Mouse (Mus musculus) megakaryocyte, adult 5-6 weeks (primary cell): ENCODE measurements around the gene Crybg2. TPM values are rescaled to one million over a fixed set of nuclear protein-coding genes. Genes with fewer than 3 reads are reported as not detected.
A peak's percentile ranks its signal among the peaks of the same experiment; 100 is the strongest.

ENCODE experiments used
- ATAC-seq: 2 replicates; pipeline ENCODE4 v1.8.0; 2016; ENCODE audit warnings: mild to moderate bottlenecking, inconsistent platforms; ENCODE audit not compliant: poor library complexity, severe bottlenecking
- total RNA-seq, 2 experiments: library from RNA; stranded (forward) in 1 of 2; stranded (reverse) in 1 of 2; fragments of 153-499, 151-499 nt in 1 of 2; fragments of 221-1000, 200-1000 nt in 1 of 2; gene quantifications; 2 replicates each; pipeline versions ENCODE4 v1.2.3 to v1.2.4; 2015 to 2017

The Crybg2 gene
- 1.1 and 1.9 TPM in 2 replicates for total RNA-seq (2015)
- 0.04 and 0.15 TPM in 2 replicates for total RNA-seq (2017)

DNA sequence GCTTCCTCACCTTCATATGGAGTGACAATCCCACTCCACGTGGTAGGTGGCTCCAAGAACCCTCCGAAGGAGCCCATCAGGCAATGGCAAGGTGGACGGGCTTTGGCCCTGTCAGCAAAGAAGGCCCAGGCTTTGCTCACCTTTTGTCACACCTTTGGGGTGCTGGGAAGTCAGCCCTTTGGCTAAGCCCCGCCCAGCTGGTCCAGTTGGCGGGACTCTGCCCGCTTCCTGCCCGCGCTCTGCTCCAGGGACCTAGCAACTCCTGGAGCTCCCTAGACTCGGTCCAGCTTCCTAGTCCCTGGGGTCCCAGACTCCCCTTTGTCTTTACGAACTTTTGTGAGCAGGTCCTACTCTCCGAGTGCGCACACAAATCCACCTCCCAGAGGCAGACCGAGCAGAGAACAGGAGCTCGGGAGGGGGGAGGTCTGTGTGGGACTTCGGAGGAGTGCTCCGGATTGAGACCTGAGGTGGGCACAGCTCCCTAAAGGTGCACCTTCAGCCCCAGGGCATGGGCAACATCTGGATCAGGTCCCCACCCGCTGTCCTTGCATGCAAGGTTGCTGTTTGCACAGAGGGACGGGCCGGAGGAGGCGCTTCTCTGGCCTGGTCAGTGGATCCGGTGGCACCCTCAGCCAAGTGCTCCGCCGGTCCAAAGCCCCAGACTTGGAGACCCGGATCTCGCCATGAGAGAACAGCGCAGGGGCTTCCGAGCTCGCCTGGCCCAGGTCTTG is at the start of gene Crybg2:
Crybg2 (plus strand) TSS at position 681 of the 731 bp plus-strand sequence.
- ATAC-seq = no peak

DNA sequence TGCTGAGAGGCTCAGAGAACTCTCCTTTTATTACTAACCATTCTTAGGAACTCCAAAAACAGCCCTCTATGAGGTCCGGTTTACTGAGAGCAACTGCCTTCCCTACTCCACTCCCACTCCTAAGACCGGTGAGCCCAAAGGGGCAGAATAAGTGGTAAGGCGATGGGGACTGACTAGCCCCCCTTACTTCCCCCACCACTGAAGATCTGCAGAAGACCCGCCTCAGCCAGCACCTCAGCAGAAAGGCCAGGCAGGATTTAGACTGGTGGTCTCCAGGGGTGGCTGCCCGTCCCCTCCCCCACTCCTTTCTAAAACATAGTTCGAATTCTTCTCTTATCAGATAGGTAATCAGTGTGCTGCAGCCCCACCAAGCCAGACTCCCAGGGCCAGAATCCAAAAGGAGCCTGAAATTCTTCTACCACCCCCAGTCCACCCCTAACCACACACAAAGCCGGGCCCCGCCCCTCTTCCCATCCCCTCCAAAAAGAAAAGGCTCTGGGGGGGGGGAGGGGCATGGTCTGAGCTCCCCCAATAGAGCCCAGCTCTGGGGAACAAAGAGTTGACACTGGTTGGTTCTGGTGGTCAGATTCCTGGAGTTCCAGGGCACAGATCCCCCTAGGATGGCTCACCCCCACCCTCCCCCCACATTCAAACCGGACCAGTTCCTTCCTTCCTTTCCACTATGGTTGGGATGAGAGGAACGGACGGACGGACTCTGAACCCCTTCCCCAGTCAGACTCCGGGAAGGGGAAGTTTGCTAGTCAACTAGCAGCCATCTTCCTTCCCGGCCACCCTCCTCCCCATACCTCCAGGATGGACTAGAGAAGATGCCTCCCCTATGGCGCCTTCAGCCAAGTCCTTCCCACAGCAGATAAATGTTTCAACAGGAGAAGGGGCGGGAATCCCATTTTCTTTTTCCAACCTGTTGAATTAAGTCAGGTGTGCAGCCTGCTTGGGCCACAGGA is 48.9 kb upstream of the Crybg2 start:
- ATAC-seq = peak; percentile 77

DNA sequence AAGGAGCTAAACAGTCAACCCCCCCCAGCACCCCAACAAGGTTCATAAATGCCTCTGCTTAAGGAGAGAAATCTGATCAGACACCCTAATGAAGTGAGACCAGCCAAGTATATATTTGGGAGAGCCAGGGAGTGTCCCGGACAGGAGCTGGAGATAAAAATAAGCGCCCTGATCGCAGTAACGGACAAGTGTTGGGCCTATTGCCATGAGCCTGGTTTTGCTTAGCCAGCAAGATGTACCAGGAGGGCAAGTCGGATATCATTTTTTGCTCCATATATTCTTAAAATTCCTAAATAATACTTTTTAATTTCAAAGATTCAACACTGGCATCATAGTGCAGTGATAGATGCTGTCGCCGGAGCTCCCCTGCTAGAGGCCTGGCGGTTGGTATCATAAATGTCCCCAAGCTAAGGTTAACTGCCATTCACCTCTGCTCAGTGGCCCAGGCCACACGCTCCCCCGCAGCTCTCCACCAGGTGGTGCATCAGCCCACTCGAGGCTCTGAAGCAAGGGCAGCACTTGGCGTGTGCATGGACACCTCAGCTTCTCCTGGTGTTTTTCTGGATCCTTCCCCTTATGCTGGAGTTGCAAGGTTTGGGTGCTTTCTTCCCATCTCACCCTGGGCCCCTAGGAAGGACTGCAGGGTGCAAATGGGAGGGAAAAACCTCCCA is 47.6 kb upstream of the Crybg2 start:
- 0 out of 2 replicates have a peak, but pooled peaks have one; percentile 39 for ATAC-seq

DNA sequence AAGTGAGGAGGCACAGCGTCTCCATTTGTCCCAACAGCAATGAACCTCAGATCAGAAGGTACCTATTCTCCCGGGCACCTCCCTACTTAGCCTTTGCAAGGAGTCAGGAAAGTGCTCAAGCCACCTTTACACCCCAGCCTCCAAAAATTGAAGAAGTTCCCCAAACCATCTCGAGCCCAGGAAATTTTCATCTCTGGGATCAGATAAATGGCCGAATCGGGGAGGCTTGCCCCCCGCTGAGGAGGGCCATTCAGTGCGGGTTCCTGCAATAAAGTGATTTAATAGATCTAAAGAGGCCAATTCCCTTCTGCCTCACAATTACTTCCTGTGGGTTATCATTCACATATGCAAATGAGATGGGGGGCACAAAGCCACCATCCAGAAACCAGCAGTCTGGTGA is 44.4 kb upstream of the Crybg2 start:
- ATAC-seq = no peak

DNA sequence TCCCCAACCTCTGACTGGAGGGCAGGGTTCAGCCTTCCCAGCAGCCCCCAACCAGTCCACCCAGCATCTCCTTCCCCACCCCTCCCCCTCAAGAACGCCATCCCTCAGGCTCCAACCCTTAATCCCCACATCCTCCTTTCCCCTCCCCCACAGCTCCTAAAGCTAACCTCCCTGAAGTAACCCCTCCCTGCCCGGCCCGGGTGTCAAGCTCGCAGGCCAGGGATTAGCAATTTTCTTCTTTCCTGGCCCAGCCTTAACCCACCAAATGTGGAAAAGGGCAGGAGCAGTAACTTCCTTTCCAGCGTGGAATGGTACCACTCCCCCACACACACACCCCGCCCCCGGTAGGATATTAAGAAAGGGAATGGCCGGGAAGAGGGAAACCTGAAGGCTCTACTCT is 43.8 kb upstream of the Crybg2 start:
- ATAC-seq = no peak

DNA sequence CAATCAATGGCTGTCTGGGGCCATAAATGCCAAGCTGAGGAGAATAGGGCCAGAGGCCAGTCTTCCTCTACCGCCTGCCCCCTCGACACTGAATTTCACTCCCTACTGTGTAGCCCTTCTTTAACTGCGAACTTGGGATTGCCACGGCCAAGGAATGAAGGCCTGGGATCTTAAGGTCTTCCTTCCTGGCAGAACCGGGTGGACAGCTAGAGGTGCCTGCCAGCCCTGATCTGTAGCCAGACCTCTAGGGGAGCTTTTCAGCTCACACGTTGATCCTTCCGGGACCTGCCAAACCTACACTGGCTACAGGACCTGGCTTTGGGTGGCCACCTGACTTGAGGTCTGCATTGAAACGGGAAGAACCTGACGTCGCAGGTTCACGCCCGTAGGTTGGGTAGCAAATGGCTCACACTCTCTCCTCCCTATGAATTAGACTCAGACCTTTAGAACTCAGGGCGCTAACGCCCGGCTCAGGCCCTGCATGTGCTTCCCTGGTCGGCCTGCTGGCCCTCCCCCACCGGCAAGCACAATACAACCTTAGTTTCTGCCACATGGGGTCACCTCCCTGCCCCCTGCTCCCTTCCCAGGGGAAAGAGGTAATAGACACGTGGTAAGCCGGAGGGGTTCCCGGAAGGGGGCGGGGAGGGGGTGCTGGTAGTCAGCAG is 43.3 kb upstream of the Crybg2 start:
- no peak for ATAC-seq

DNA sequence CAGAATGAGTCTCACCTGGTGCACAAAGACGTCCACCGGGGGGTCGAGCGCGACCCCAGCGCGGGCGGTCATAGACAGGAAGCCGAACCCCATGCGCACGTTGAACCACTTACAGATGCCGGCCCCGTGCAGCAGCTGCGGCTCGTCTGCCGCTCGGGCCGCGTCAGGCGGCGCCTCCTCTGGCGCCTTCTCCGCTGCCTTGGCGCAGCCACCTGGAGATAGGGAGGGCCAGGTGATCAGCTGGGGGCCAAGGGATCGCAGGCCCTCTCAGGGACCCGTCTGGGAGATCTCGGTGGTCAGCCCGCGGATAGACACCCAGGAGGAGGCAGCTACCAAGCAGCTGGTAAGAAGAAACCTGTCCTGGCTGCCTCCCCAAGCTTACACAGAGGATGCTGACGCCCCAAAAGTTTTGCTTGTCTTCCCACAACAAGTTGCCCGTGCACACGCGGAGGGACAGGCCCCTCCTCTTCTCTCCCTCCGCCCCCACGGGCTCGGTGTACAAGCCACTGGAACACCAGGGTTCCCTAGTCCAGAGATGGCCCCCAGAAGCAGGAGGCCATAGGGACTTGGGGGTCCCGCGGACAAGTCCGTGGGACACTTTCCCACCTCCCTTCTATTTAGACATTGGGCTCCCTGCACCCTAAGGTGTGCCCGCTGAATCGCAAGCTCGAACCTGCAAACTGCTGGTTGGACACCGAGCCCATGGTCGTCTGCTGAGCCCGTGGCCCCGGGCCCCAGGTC is 42.4 kb upstream of the Crybg2 start:
- no peak for ATAC-seq

DNA sequence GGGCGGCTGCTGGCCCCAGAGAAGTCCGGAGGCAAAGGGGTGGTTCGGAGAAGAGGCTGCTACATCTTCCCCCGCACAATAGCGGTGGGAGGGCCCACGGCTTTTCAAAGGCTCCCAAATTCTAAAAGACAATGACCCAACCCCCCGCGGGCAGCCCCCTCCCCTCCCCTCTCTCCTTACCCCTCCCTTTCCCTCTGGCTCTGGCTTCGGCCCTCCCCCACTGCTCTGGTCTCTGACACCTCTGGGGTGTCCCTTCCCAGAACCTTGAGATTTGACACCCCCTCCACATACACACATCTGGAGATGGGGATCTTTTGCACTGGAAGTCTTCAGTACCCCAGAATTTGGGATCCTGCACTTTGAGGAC is 41.9 kb upstream of the Crybg2 start, which contains the start of gene Lin28a:
Lin28a (minus strand) TSS at position 63 of the 367 bp plus-strand sequence.
- ATAC-seq = no peak

DNA sequence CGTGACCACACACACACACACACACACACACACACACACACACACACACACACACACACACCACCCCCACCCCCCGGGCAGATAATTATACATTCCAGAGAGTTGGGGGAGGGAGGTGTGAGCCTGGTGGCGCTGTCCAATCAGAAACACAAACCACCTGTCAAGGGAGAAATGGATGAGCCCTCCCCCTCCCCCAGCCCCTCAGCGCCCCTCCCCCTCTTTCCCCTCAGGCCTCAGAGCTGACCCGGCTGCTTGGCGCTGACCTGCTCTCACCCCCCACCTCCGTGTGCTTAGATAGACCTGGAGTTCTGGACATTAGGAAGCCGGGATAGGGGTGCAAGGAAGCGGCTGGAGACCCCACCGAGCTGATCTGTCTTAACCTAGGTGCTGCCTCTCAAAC is 41.4 kb upstream of the Crybg2 start:
- no peak for ATAC-seq

DNA sequence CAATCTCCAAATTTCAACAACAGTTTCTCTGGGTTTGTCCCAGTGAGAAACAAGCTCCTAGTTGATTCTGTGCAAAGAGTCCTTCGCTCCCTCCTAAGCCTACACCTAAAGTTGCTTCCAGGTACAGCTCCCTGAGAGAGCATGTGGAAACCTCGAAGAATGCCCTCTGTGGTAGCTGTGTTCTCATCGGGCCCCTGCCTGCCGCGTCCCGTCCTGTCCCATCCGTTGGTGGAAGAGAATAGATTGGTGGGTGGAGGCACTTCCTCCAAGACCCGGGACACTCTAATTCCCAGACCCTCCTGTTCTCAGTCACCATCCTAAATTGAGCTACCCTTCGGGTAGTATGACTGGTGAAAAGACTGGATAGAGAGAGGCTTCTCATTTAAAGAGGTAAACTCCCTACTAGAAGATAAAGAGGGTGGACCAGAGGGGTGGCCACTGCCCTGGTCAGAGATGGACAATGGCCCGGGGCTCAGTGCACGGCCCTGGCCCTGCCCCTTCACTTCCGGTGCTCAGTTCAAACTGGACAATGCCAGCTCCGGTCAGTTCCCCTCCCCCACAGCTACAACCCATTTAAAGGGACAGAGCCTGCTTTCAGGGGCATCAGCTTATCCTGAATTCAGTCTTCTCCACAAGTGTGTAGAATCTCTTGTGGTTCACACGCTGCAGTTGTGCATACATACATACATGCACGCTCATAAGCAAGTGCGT is 40.8 kb upstream of the Crybg2 start:
- ATAC-seq = no peak

DNA sequence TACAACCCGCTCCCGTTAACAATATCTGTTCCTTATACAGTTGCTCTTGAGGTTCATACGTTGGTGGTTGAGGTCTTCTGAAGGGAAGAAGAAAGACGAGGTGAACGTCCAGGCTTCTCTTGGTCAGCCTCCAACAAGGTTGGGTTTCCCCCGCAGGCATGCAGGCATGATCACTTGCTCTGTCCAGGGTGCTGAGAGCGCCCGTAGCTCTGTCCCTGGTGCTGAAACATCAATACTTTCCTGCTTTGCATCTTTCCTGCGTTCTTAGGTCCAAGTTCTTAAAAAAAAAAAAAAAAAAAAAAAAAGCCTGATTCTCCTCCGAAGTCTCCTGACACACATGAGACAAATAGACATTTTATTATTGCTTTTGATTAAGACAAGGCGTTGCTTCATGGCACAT is 40.0 kb upstream of the Crybg2 start:
- peak; percentile 66; the same call in 1 of the 2 replicates for ATAC-seq

DNA sequence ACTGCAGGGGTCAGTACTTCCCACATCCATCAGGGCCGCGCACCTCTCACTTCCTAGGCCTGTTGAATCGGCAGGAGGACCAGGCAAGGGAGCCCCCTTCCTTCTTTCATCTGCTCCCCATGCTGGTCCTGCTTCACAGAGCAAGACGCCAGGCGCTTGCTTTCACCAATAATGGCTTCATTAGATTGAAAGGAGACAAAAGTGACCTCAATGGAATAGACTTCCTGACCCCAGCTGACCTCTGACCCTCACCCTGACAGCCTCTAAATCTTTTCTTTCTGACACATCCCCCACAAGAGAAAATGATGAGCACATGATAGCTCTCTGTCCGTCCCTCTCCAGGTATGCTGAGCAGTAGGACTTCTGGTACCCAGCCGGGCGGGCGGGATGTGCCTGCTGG is 34.8 kb upstream of the Crybg2 start:
- ATAC-seq = no peak

DNA sequence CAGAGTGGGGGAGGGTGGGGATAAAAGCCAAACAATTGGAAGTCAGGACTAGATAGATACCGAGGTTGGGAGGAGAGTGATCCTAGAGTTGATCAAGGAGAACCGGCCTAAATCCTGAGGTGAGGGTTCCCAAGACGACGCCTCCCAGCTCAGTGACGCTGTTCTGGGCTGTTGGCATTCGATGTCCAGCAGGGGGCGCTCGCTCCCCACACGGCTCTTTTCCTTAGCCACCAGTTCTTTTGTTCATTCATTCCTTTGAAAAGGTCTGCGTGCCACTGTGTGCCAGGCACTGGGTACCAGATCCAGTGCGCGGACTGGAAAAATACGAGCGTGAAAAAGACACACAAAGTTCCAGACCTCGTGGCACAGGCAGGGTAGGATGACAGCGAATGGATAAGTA is 24.7 kb upstream of the Crybg2 start:
- ATAC-seq = peak; percentile 84

DNA sequence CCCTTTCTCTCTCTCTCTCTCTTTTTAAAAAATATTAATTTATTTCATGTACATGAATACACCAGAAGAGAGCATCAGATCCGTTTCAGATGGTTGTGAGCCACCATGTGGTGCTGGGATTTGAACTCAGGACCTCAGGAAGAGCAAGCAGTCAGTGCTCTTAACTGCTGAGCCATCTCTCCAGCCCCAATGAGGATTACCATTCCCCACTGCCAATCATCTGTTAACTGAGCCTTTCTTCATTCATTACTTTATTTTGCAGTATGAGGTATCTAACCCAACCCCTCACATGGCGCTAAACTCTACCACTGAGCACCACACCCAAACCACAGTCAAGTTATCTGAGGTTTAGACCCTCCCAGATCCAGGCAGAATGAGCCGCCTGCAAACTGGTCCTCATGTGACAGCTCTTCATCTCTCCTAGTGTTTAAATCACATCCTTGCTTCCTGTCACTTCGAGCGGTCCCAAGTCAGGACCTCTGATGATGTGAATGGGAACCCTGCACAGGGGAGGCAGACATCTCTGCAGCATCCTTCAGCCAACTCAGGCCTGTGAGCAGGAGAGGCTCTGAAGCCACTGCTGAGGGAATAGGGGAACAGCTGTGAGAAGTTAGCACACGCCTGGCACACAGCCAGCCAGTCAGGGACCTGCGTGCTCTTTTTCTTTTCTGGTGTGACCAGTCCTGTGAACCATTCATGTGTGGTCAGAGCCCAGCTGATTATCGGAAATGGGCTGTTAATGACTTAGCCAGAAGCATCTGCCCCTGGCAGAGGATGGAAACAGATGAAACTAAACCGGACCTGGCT is 19.1 kb upstream of the Crybg2 start:
- ATAC-seq = peak; percentile 71

DNA sequence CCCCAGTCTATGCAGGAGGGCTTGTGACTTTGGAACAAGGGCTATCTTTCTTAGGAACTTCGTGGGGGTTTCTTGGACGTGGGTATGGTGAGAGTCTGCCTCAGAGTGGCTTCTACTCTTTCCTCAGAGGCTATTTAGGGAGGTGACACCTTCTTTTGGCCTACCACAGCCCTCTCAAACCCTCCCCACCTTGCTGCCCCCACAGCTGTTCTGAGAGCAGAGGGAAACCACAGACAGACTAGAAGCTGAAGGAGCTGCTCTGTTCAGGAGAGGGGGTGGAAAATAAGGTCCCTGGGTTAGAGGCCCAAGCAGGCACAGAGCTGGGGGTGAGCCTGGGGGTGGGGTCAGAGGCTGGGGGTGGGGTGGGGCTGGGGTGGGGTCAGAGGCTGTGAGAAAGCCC is 17.6 kb upstream of the Crybg2 start:
- ATAC-seq = 0 out of 2 replicates have a peak, but pooled peaks have one; percentile 33

DNA sequence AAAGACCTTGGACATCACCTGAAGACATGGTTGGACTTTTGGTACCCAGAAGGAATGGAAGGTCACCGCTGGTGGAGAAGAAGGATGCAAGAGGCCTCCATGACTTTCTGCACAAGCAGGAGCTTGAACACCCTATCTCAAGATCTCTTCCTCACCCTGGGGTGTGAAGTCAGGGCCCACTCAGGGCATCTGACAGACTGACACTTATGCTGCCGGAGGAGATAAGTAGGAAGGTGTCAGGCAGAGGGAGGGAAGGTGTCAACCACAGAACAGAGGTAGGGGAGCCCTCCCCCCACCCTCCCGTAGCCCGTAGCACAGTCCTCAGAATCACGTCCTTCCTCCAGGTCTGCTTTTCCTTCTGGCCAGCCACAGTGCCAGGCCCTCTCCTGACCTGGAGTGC is 13.0 kb upstream of the Crybg2 start:
- ATAC-seq = no peak

DNA sequence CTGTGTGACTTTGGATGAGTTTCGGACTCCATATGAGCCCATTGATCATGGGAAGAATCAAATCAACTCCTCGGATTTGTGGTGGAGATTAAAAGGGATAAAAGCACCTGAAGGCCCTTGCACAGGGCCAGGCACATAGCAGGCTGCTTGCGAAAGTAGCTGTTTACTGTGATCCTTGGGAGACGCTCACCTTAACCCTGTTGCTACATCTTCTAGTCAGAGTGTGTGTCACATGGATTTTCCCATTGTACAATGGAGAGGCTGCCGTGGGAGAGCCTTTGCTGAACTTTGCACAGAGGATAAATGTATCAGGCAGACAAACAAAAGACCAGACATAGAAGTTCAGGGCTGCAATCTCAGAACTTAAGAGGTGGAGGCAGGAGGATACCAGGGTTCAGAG is 8.7 kb upstream of the Crybg2 start:
- no peak for ATAC-seq

DNA sequence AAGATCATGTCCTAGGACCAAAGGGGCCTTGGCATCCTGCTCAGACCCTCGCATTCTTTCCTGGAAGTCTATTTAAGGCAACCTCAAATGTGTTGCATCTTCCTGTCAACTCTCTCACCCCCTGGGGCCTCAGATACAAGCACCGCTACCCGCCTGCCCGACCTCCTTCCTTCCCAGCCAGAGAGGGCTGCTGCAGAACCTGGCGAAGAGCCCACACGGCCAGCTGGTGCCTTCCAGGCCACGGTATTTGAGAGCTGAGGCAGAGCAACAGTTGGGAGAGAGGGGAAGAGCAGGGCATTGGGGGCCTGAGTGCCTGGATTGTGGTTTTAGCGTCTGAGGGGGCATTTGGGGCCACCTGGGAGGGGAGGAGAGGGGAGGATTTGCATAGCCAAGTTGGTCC is 8.1 kb upstream of the Crybg2 start:
- ATAC-seq = no peak

DNA sequence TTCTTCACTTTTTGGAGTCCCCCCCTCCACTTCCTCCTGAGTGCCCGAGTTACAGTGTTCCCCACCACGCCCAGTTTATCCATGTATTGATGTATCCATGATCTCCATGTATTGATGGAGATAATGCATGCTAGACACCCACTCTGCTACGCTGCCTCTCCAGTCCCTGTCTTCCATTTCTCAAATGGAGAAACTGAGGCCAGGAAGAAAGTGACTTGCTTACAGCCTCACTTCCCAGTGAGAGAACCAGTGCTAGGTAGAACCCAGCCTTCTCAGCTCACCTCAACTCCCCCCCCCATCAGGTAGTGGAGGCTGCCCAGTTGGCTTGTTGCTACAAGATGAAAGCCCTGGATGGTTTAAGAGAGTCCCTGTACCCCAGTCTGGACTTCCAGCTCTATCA is 7.1 kb upstream of the Crybg2 start, which contains the start of gene Zfp683:
Zfp683 (plus strand) TSS at position 301 of the 400 bp plus-strand sequence.
- ATAC-seq = no peak
